ENCODE assay signal across 9 mouse cellular contexts in genomic region chr6:87614794-87615695, GRCm38 (mm10). TPM values are rescaled to one million over a fixed set of nuclear protein-coding genes. Genes with fewer than 3 reads are reported as not detected.
A peak's percentile ranks its signal among the peaks of the same experiment; 100 is the strongest.
DNase-seq lines count a peak whose midpoint lies in the region; ATAC-seq and TF ChIP-seq lines count a peak whose summit lies in the region.
"Had no signal": no experiment of that assay in that cellular context is flagged by ENCODE, and none has a peak within 500 bp of the region (broad histone marks: within the 10 kb centered on the region; RNA-seq: fewer than 3 reads in every experiment).

No protein-coding gene starts in this region.

- ATAC-seq in kidney, embryonic 14.5 days (ENCODE audit: low FRiP score, low TSS enrichment): no peak
- ATAC-seq in forebrain, embryonic 13.5 days: peak; percentile 45

- H3K4me2 ChIP-seq in kidney, embryonic 14.5 days (replicated peaks; ENCODE audit: low read depth, low read length): no peak overlapping the region
- peak overlapping the region; percentile 15; the same call in 1 of the 2 replicates for H3K4me2 ChIP-seq in forebrain, embryonic 13.5 days
- H3K4me2 ChIP-seq: limb, embryonic 15.5 days had no signal

- H3K4me3 ChIP-seq in kidney, embryonic 14.5 days (ENCODE audit: low read length): no peak overlapping the region
- H3K4me3 ChIP-seq in E14TG2a.4 (replicated peaks; ENCODE audit: low read length): no peak overlapping the region
- no peak overlapping the region for H3K4me3 ChIP-seq in forebrain, embryonic 13.5 days
- no peak overlapping the region for H3K4me3 ChIP-seq in limb, embryonic 10.5 days
- H3K4me3 ChIP-seq: limb, embryonic 15.5 days had no signal

- no peak overlapping the region for H3K27ac ChIP-seq in kidney, embryonic 14.5 days (ENCODE audit: low read depth, low read length)
- H3K27ac ChIP-seq in forebrain, embryonic 13.5 days: peak overlapping the region; percentile 40
- H3K27ac ChIP-seq in limb, embryonic 10.5 days: no peak overlapping the region
- H3K27ac ChIP-seq: limb, embryonic 15.5 days had no signal

- no peaks in the 10 kb centered on the region for H3K27me3 ChIP-seq in kidney, embryonic 14.5 days (ENCODE audit: control insufficient read depth, insufficient read depth, low read length)
- H3K27me3 ChIP-seq in E14TG2a.4 (ENCODE audit: insufficient read depth, low read length): no peaks in the 10 kb centered on the region
- H3K27me3 ChIP-seq in forebrain, embryonic 13.5 days: no peaks in the 10 kb centered on the region
- H3K27me3 ChIP-seq in limb, embryonic 10.5 days (ENCODE audit: low read depth, poor library complexity, severe bottlenecking): no peaks in the 10 kb centered on the region
- H3K27me3 ChIP-seq: limb, embryonic 15.5 days had no signal

- H3K4me1 ChIP-seq in kidney, embryonic 14.5 days (ENCODE audit: control insufficient read depth, insufficient read depth, low read length): no peaks in the 10 kb centered on the region
- no peaks in the 10 kb centered on the region for H3K4me1 ChIP-seq in E14TG2a.4 (replicated peaks; ENCODE audit: low read depth, low read length)
- H3K4me1 ChIP-seq in forebrain, embryonic 13.5 days: no peaks in the 10 kb centered on the region
- H3K4me1 ChIP-seq in limb, embryonic 10.5 days: peaks cover 4% of the 10 kb centered on the region; the same call in 1 of the 2 replicates

- peak; percentile 53 for DNase-seq in kidney, adult 18-20 months
- peak; percentile 79 for DNase-seq in adrenal gland, postnatal 14 days
- peak; percentile 62 for DNase-seq in limb, embryonic 10.5 days (ENCODE audit: low spot score)
- DNase-seq in retina, embryonic 14.5 days (ENCODE audit: low spot score): peak; percentile 85
- no peak for DNase-seq in left cerebral cortex, adult 8-10 months (ENCODE audit: low spot score in 2 of 2)

- TF ChIP-seq CTCF in E14TG2a.4 (conservative IDR thresholded peaks at IDR 0.05; ENCODE audit: low read length): peak; percentile 42

- H3K9me3 ChIP-seq in kidney, embryonic 14.5 days (ENCODE audit: control insufficient read depth, low read length): no peaks in the 10 kb centered on the region
- H3K9me3 ChIP-seq in E14TG2a.4 (ENCODE audit: low read length): peaks cover 7% of the 10 kb centered on the region
- H3K9me3 ChIP-seq in forebrain, embryonic 13.5 days (replicated peaks): no peaks in the 10 kb centered on the region
- no peaks in the 10 kb centered on the region for H3K9me3 ChIP-seq in limb, embryonic 10.5 days (replicated peaks)
- H3K9me3 ChIP-seq: limb, embryonic 15.5 days had no signal

- no peaks in the 10 kb centered on the region for H3K36me3 ChIP-seq in kidney, embryonic 14.5 days (ENCODE audit: control insufficient read depth, insufficient read depth, low read length)
- no peaks in the 10 kb centered on the region for H3K36me3 ChIP-seq in E14TG2a.4 (ENCODE audit: insufficient read depth, low read length)
- H3K36me3 ChIP-seq in forebrain, embryonic 13.5 days (ENCODE audit: poor library complexity, severe bottlenecking): no peaks in the 10 kb centered on the region
- no peaks in the 10 kb centered on the region for H3K36me3 ChIP-seq in limb, embryonic 10.5 days
- H3K36me3 ChIP-seq: limb, embryonic 15.5 days had no signal

- H3K9ac ChIP-seq in kidney, embryonic 14.5 days (ENCODE audit: low read depth, low read length): no peak overlapping the region
- no peak overlapping the region for H3K9ac ChIP-seq in forebrain, embryonic 13.5 days
- H3K9ac ChIP-seq: limb, embryonic 15.5 days had no signal

- WGBS in kidney, embryonic 14.5 days: 64% methylated on average over 11 of the region's 11 CpGs
- 58% methylated on average over 11 of the region's 11 CpGs for WGBS in forebrain, embryonic 13.5 days
- 62% methylated on average over 11 of the region's 11 CpGs for WGBS in limb, embryonic 10.5 days

RNA-seq across cellular contexts. Expression of gene Prokr1, which starts 24.5 kb away (rescaled TPM):
- 2.5 and 4.2 TPM in 2 replicates for polyA plus RNA-seq in kidney, embryonic 14.5 days (2014; fragmentation: Nextera tagmentation; extraction: Ambion mirVana)
- total RNA-seq in adrenal gland, postnatal 14 days (2021): 0.71 and 0.93 TPM in 2 replicates
- 5.0 and 5.9 TPM in 2 replicates for polyA plus RNA-seq in forebrain, embryonic 13.5 days (2015; fragmentation: Nextera tagmentation; extraction: Ambion mirVana)
- 0.84 and 0.90 TPM in 2 replicates for polyA plus RNA-seq in limb, embryonic 10.5 days (2016; fragmentation: Nextera tagmentation; extraction: Ambion mirVana)
- under 1 TPM; 0.34 to 0.46 (median 0.40) TPM for total RNA-seq in left cerebral cortex, adult 8-10 months (2022)

RNA-seq across cellular contexts. Expression of gene Aplf, which starts 56.9 kb away (rescaled TPM):
- 14.6 and 16.9 TPM in 2 replicates for polyA plus RNA-seq in kidney, embryonic 14.5 days (2014; fragmentation: Nextera tagmentation; extraction: Ambion mirVana)
- total RNA-seq in adrenal gland, postnatal 14 days (2021): 5.9 and 6.9 TPM in 2 replicates
- polyA plus RNA-seq in forebrain, embryonic 13.5 days (2015; fragmentation: Nextera tagmentation; extraction: Ambion mirVana): 12.7 and 12.9 TPM in 2 replicates
- 12.6 and 12.7 TPM in 2 replicates for polyA plus RNA-seq in limb, embryonic 10.5 days (2016; fragmentation: Nextera tagmentation; extraction: Ambion mirVana)
- 10 to 100 TPM in 1 of 4 experiments, 1 to 10 TPM in 3; 8.2 to 10.3 (median 9.2) TPM for total RNA-seq in left cerebral cortex, adult 8-10 months (2022)

Comparison
In these comparisons a context has a peak if more than half of its experiments do, and no peak if none do; other contexts are left out.
1. DNase-seq: peak in kidney, adult 18-20 months (single experiment), adrenal gland, postnatal 14 days (single experiment), limb, embryonic 10.5 days (single experiment) and retina, embryonic 14.5 days (single experiment); none in left cerebral cortex, adult 8-10 months (0 of 2).